Mouse (Mus musculus): ENCODE results near the gene Fbp2.

DNA sequence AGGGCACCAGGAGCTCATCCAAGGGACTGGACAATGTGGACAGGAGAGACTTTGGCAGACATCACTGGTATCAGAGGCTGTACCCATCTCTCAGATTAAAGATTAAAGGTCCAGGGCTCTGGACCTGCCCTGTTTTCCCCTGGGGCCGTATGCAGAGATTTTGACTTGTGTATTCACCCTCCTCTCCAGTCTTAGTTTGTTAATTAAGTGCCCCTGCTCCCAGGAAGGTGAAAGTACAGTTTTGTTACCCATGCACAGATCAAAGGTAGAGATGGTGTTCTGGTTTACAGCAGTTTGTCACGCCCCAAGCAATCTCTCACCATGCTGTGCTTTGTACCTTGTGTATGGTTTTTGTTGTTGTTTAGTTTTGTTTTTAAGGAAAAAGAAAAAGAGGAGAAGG lies 12.4 kb upstream of the Fbp2 start:
- TF ChIP-seq CTCF (IDR thresholded peaks at IDR 0.05; ENCODE audit: control insufficient read depth, insufficient read depth, insufficient replicate concordance, low read depth, low read length) (no peak), POLR2A (IDR thresholded peaks at IDR 0.05; ENCODE audit: control insufficient read depth, low read depth, low read length) (no peak)
